Mouse (Mus musculus) liver, embryonic 14.5 days (tissue): ENCODE results near the gene Srl. TPM values are rescaled to one million over a fixed set of nuclear protein-coding genes. Genes with fewer than 3 reads are reported as not detected.
A peak's percentile ranks its signal among the peaks of the same experiment; 100 is the strongest.

Experiments
- ATAC-seq: fragments of 200-750 bp; cut with Nextera tagmentation; 2 replicates; pipeline ENCODE4 v1.8.0; 2017; ENCODE audit warnings: moderate number of reproducible peaks, mild to moderate bottlenecking, moderate library complexity; ENCODE audit not compliant: insufficient read depth
- DNase-seq, 3 experiments: peaks; one replicate each; pipeline ENCODE4 v3.0.0-alpha.2; 2012 to 2013; ENCODE audit warnings: low read depth in 3 of 3, low spot score in 3 of 3
- H3K27ac ChIP-seq: fragments of 300-500 bp; sonication (generic); 2 replicates; pipeline ENCODE4 v1.5.1; 2014; ENCODE audit warnings: moderate library complexity, mild to moderate bottlenecking, control low read depth, inconsistent platforms
- H3K27me3 ChIP-seq: fragments of 300-500 bp; sonication (generic); 2 replicates; pipeline ENCODE4 v1.6.1; 2014; ENCODE audit warnings: mild to moderate bottlenecking, low read length, moderate library complexity; ENCODE audit not compliant: control insufficient read depth, insufficient read depth
- H3K36me3 ChIP-seq: fragments of 300-500 bp; sonication (generic); replicated peaks from 2 replicates; pipeline ENCODE4 v1.6.1; 2014; ENCODE audit warnings: low read depth; ENCODE audit not compliant: control insufficient read depth, insufficient read depth
- H3K4me1 ChIP-seq, 2 experiments: fragments of 200-500 bp in 1 of 2; fragments of 300-500 bp in 1 of 2; sonication (generic) in 1 of 2; replicated peaks; 2 replicates each; pipeline ENCODE4 v1.6.1; 2012 to 2014; ENCODE audit warnings: antibody characterized with exemption in 1 of 2, inconsistent platforms in 1 of 2, low read length in 1 of 2; ENCODE audit not compliant: control insufficient read depth in 2 of 2, insufficient read depth in 2 of 2
- H3K4me2 ChIP-seq: fragments of 300-500 bp; sonication (generic); 2 replicates; pipeline ENCODE4 v1.6.1; 2014; ENCODE audit warnings: low read depth, mild to moderate bottlenecking, control low read depth, moderate library complexity
- H3K4me3 ChIP-seq, 2 experiments: fragments of 200-500 bp in 1 of 2; fragments of 300-500 bp in 1 of 2; sonication (generic) in 1 of 2; 2 replicates each; pipeline ENCODE4 v1.5.1; 2012 to 2014; ENCODE audit warnings: low read depth in 2 of 2, low read length in 2 of 2, mild to moderate bottlenecking in 2 of 2, control low read depth in 1 of 2, inconsistent platforms in 1 of 2, moderate library complexity in 1 of 2; ENCODE audit not compliant: insufficient read depth in 1 of 2
- H3K9ac ChIP-seq: fragments of 300-500 bp; sonication (generic); replicated peaks from 2 replicates; pipeline ENCODE4 v1.6.1; 2014; ENCODE audit warnings: mild to moderate bottlenecking, control low read depth, moderate library complexity
- H3K9me3 ChIP-seq: fragments of 300-500 bp; sonication (generic); 2 replicates; pipeline ENCODE4 v1.6.1; 2016; ENCODE audit warnings: low read length, mixed read lengths; ENCODE audit not compliant: control insufficient read depth
- CTCF ChIP-seq: IDR thresholded peaks from 2 replicates; pipeline ENCODE4 v1.5.1; 2016; ENCODE audit warnings: antibody characterized with exemption, low read depth, control low read depth
- EP300 ChIP-seq: IDR thresholded peaks from 2 replicates; pipeline ENCODE4 v1.6.1; 2016; ENCODE audit warnings: antibody characterized with exemption, low read depth
- WGBS: fragments of 180-500 bp; shearing (Covaris S2); extraction: QIAGEN DNeasy Blood & Tissue Kit; methylation state at CpG from one replicate; pipeline ENCODE4 v1.1.7; 2014; ENCODE audit not compliant: insufficient replicate concordance; 5-methylcytosine and 5-hydroxymethylcytosine counted together
- polyA plus RNA-seq, 2 experiments: library from polyadenylated mRNA; depleted of rRNA in 1 of 2; stranded (reverse) in 1 of 2; unstranded in 1 of 2; fragments of >200 nt; fragmentation: Nextera tagmentation in 1 of 2; extraction: Ambion mirVana in 1 of 2; gene quantifications; 2 replicates each; pipeline versions ENCODE4 v1.2.1 to v1.2.3; 2012 to 2014

The Srl gene
- polyA plus RNA-seq, 2 experiments, result 1.2 to 1.5 TPM

DNA sequence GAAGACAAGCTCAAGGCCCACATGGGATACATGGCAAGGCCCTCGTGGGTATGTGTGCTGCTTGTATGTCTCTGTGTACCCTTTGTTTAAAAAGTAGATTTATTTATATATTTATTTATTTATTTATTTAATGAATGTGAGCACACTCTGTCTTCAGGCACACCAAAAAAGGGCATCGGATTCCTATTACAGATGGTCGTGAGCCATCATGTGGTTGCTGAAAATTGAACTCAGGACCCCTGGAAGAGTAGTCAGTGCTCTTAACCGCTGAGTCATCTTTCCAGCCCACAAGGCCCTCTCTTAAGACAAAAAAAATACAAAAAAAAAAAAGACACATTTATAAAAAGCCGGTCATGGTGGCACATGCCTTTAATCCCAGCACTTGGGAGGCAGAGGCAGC, 6.0 kb upstream of the Srl start:
- DNase-seq (no peak), ATAC-seq (no peak)
- H3K4me3 ChIP-seq, result no peak overlapping the region
- peaks cover 9 to 13% of the 10 kb centered on the region in 2 experiments for H3K4me1 ChIP-seq
- H3K27ac ChIP-seq, result no peak overlapping the region
- 71% methylated on average over 5 of the region's 5 CpGs for WGBS
- no peak overlapping the region for H3K4me2 ChIP-seq
- H3K27me3 ChIP-seq, result no peaks in the 10 kb centered on the region
- TF ChIP-seq EP300 (no peak), CTCF (no peak)
- peaks cover 20% of the 10 kb centered on the region for H3K36me3 ChIP-seq
- no peak overlapping the region for H3K9ac ChIP-seq
- H3K9me3 ChIP-seq, result no peaks in the 10 kb centered on the region

DNA sequence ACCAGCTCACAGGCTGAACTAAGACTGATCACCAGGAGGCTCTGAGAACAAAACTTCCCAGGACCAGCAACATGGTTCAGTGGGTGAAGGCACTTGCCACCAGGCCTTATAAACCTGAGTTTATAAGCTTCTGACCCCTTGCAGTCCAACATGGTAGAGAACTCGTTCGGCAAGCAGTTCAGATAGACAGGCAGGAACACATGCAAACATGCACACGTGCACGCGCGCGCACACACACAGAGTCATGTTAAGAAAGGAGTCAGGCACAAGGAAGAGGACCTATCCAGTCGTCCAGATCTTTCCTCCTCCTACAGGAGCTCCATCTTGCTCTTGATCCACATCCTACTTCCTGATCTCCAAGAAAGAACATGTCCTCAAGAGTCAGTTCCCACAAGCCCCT, 5.2 kb upstream of the Srl start:
- no peak overlapping the region for H3K4me2 ChIP-seq
- H3K9me3 ChIP-seq, result no peaks in the 10 kb centered on the region
- ATAC-seq, result no peak
- peaks cover 20% of the 10 kb centered on the region for H3K36me3 ChIP-seq
- no peaks in the 10 kb centered on the region for H3K27me3 ChIP-seq
- no peak for DNase-seq
- no peak overlapping the region for H3K4me3 ChIP-seq
- 82% methylated on average over 8 of the region's 8 CpGs for WGBS
- H3K9ac ChIP-seq, result no peak overlapping the region
- peaks cover 6 to 9% of the 10 kb centered on the region in 2 experiments; a peak in 3 of 4 replicates for H3K4me1 ChIP-seq
- no peak for TF ChIP-seq CTCF
- TF ChIP-seq EP300, result no peak
- no peak overlapping the region for H3K27ac ChIP-seq

DNA sequence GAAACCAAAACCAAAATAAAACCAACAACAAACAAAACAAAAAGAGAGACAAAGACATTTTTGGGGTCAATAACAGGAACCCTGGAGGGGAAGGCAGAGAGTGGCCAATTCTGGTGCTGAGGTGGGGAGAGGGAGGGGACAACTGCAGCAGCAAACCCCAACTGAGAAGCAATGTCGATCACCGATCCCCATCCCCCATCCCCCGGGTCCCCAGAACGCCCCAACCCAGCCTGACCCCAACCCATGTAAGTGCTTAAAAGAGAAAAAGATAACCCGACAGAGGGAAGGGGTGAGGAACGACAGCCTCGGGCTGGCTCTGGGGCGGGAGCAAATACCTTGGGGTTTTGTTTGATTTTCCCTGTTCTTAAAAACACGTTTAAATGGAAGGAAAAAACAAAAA, 3.2 kb upstream of the Srl start:
- TF ChIP-seq EP300, result no peak
- TF ChIP-seq CTCF, result no peak
- ATAC-seq (no peak), DNase-seq (no peak)
- Histone ChIP-seq H3K27me3 (no peaks in the 10 kb centered on the region), H3K9me3 (no peaks in the 10 kb centered on the region), H3K27ac (no peak overlapping the region), H3K4me1 (peaks cover 5 to 9% of the 10 kb centered on the region in 2 experiments; a peak in 3 of 4 replicates), H3K4me3 (no peak overlapping the region), H3K9ac (no peak overlapping the region), H3K4me2 (no peak overlapping the region), H3K36me3 (peaks cover 20% of the 10 kb centered on the region)
- WGBS, result 73% methylated on average over 9 of the region's 9 CpGs

DNA sequence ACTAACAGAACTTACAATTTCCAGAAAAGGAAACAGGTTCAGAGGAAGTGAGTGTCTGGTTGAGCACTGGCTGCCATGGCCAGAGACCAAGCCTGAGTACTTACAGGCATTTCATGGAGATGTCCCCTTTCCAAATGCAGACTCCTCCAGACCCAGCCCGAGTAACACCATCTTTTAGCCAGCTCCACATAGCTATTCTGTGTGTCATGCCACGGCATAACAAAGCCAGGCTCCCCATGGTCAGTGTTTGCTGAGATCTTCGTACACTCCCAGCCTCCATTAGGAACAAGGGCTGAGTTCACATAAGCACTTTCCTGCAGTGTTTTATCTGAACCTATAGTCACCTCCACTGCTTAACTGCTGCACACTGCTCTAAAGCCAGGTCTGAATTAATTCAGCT, 1.6 kb upstream of the Srl start:
- Histone ChIP-seq H3K4me3 (no peak overlapping the region), H3K27ac (no peak overlapping the region), H3K9ac (no peak overlapping the region), H3K27me3 (no peaks in the 10 kb centered on the region), H3K4me2 (no peak overlapping the region), H3K9me3 (no peaks in the 10 kb centered on the region), H3K4me1 (peaks cover 5 to 9% of the 10 kb centered on the region in 2 experiments; a peak in 3 of 4 replicates), H3K36me3 (peaks cover 14% of the 10 kb centered on the region)
- ATAC-seq (no peak), DNase-seq (no peak)
- WGBS, result 59% methylated on average over 3 of the region's 3 CpGs
- TF ChIP-seq EP300, result no peak
- no peak for TF ChIP-seq CTCF

DNA sequence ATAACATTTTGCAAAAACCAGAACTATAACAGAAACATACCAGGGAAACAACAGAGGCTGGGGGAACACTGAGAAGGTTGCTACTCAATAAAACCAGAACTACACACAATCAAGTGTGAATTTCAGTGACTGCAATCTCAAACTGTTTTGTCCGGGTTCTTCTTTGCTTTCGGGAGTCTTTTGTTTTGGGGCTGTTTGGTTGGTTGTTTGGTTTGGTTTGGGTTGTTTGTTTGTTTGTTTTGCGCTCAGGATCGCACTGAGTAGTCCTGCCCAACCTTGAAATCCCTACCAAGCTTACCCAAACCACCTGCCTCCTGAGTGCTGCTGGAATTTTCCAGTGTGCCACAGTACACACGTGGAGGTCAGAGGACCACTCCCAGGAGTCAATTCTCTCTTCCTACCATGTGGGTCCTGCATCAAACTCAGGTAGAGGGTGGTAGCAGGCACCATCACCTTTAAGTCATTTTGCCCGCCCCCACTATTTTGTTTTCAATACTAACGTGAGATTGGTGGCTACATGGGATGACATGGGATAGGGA, 689 bp upstream of the Srl start:
- peak overlapping the region; percentile 50 to 66 for H3K4me3 ChIP-seq
- H3K4me1 ChIP-seq, result peaks cover 5 to 9% of the 10 kb centered on the region in 2 experiments; a peak in 3 of 4 replicates
- WGBS, result 34% methylated on average over 7 of the region's 7 CpGs
- no peaks in the 10 kb centered on the region for H3K9me3 ChIP-seq
- no peak for TF ChIP-seq CTCF
- no peaks in the 10 kb centered on the region for H3K27me3 ChIP-seq
- H3K9ac ChIP-seq, result peak overlapping the region; percentile 55
- H3K36me3 ChIP-seq, result peaks cover 9% of the 10 kb centered on the region
- ATAC-seq (no peak), DNase-seq (no peak)
- H3K27ac ChIP-seq, result peak overlapping the region; percentile 65
- peak overlapping the region; percentile 75 for H3K4me2 ChIP-seq
